Mouse (Mus musculus) ES-CJ7 (cell line): ENCODE measurements around the gene Plpp1.

Experiments
- DNase-seq: peaks from one replicate; pipeline ENCODE4 v3.0.0; 2011; ENCODE audit warnings: low read depth, low spot score

Plpp1 gene

GRCm38 (mm10) chr13:112772861-112773260, 27.7 kb upstream of the Plpp1 start:
- DNase-seq, result no peak

- DNase-seq, result no peak
These were observed 26.5 kb upstream of the Plpp1 start for GRCm38 (mm10) chr13:112773991-112774675.

GRCm38 (mm10) chr13:112775856-112776255, 24.7 kb upstream of the Plpp1 start:
- DNase-seq, result no peak

GRCm38 (mm10) chr13:112778407-112778806, 22.2 kb upstream of the Plpp1 start:
- DNase-seq, result no peak

GRCm38 (mm10) chr13:112785305-112785704, 15.3 kb upstream of the Plpp1 start:
- no peak for DNase-seq

- no peak for DNase-seq
These were observed 14.4 kb upstream of the Plpp1 start for GRCm38 (mm10) chr13:112786142-112786541.

GRCm38 (mm10) chr13:112786942-112787533, 13.6 kb upstream of the Plpp1 start:
- no peak for DNase-seq

- no peak for DNase-seq
These were observed 9.8 kb upstream of the Plpp1 start for GRCm38 (mm10) chr13:112790774-112791173.

- DNase-seq, result no peak
These were observed 8.7 kb upstream of the Plpp1 start for GRCm38 (mm10) chr13:112791906-112792305.

- peak; percentile 74 for DNase-seq
These were observed 2.2 kb upstream of the Plpp1 start for GRCm38 (mm10) chr13:112798243-112798952.

GRCm38 (mm10) chr13:112798953-112799305, 1.7 kb upstream of the Plpp1 start:
- DNase-seq, result peak; percentile 78

GRCm38 (mm10) chr13:112799721-112800241, 811 bp upstream of the Plpp1 start:
- DNase-seq, result peak; percentile 48

- DNase-seq, result peak; percentile 21
These were observed 901 bp downstream of the Plpp1 start for GRCm38 (mm10) chr13:112801381-112802004.

GRCm38 (mm10) chr13:112803106-112803505, 2.5 kb downstream of the Plpp1 start:
- DNase-seq, result no peak

GRCm38 (mm10) chr13:112803661-112804060, 3.1 kb downstream of the Plpp1 start:
- DNase-seq, result no peak

- DNase-seq, result no peak
These were observed 4.9 kb downstream of the Plpp1 start for GRCm38 (mm10) chr13:112805529-112805928.

- no peak for DNase-seq
These were observed 7.5 kb downstream of the Plpp1 start for GRCm38 (mm10) chr13:112807936-112808667.

GRCm38 (mm10) chr13:112809504-112810247, 9.1 kb downstream of the Plpp1 start:
- no peak for DNase-seq

- no peak for DNase-seq
These were observed 9.7 kb downstream of the Plpp1 start for GRCm38 (mm10) chr13:112810248-112810645.

- DNase-seq, result no peak
These were observed 10.2 kb downstream of the Plpp1 start for GRCm38 (mm10) chr13:112810751-112811150.
